Mouse (Mus musculus): ENCODE results near the gene Prkn.
"Not testable (repeated sequence)": the region's sequence is repeated elsewhere in the genome, so short reads cannot be mapped to it uniquely, and the experiment has no call there.

- TF ChIP-seq CTCF, POLR2A (IDR thresholded peaks at IDR 0.05; ENCODE audit: extremely low read depth, insufficient read depth, low read length): not testable (repeated sequence)
Observed at GRCm38 (mm10) chr17:11994754-11995153, 1154.6 kb downstream of the Prkn start.
